Mouse (Mus musculus) stomach, embryonic 14.5 days (tissue): ENCODE data around the gene Gm3252. TPM values are rescaled to one million over a fixed set of nuclear protein-coding genes. Genes with fewer than 3 reads are reported as not detected.
"Not testable (repeated sequence)": the region's sequence is repeated elsewhere in the genome, so short reads cannot be mapped to it uniquely, and the experiment has no call there.

Experiments
- ATAC-seq: fragments of 200-750 bp; cut with Nextera tagmentation; 2 replicates; pipeline ENCODE4 v1.8.0; 2017; ENCODE audit warnings: low read depth, moderate TSS enrichment; ENCODE audit not compliant: insufficient number of reproducible peaks, insufficient read depth, low FRiP score
- H3K27ac ChIP-seq: fragments of 300-500 bp; sonication (generic); 2 replicates; pipeline ENCODE4 v1.5.1; 2014; ENCODE audit warnings: mild to moderate bottlenecking, low read length, moderate library complexity, mixed read lengths
- H3K27me3 ChIP-seq: fragments of 300-500 bp; sonication (generic); 2 replicates; pipeline ENCODE4 v1.6.1; 2014; ENCODE audit warnings: low read length, control low read depth, mixed read lengths; ENCODE audit not compliant: control insufficient read depth, insufficient read depth
- H3K36me3 ChIP-seq: fragments of 300-500 bp; sonication (generic); 2 replicates; pipeline ENCODE4 v1.6.1; 2014; ENCODE audit warnings: mild to moderate bottlenecking, control low read depth, low read length, moderate library complexity, mixed read lengths; ENCODE audit not compliant: control insufficient read depth, insufficient read depth
- H3K4me1 ChIP-seq: fragments of 300-500 bp; sonication (generic); 2 replicates; pipeline ENCODE4 v1.6.1; 2014; ENCODE audit warnings: low read length, control low read depth, mixed read lengths; ENCODE audit not compliant: control insufficient read depth, insufficient read depth
- H3K4me2 ChIP-seq: fragments of 300-500 bp; sonication (generic); replicated peaks from 2 replicates; pipeline ENCODE4 v1.6.1; 2014; ENCODE audit warnings: low read depth, low read length, control low read depth
- H3K4me3 ChIP-seq: fragments of 300-500 bp; sonication (generic); 2 replicates; pipeline ENCODE4 v1.5.1; 2014; ENCODE audit warnings: low read depth, low read length, control low read depth
- H3K9ac ChIP-seq: fragments of 300-500 bp; sonication (generic); replicated peaks from 2 replicates; pipeline ENCODE4 v1.6.1; 2014; ENCODE audit warnings: low read depth, mild to moderate bottlenecking, control low read depth, low read length, moderate library complexity, mixed read lengths
- H3K9me3 ChIP-seq: fragments of 300-500 bp; sonication (generic); 2 replicates; pipeline ENCODE4 v1.6.1; 2016; ENCODE audit warnings: low read depth, low read length, control low read depth; ENCODE audit not compliant: control insufficient read depth
- WGBS: fragments of 180-500 bp; shearing (Covaris S2); extraction: QIAGEN DNeasy Blood & Tissue Kit; methylation state at CpG from one replicate; pipeline ENCODE4 v1.1.7; 2014; 5-methylcytosine and 5-hydroxymethylcytosine counted together
- polyA plus RNA-seq: library from polyadenylated mRNA; unstranded; fragments of >200 nt; fragmentation: Nextera tagmentation; extraction: Ambion mirVana; gene quantifications from 2 replicates; pipeline ENCODE4 v1.2.1, GENCODE M21; 2014

The Gm3252 gene
- polyA plus RNA-seq: 0.27 TPM in 1 of 2 replicates, not detected in the other

DNA sequence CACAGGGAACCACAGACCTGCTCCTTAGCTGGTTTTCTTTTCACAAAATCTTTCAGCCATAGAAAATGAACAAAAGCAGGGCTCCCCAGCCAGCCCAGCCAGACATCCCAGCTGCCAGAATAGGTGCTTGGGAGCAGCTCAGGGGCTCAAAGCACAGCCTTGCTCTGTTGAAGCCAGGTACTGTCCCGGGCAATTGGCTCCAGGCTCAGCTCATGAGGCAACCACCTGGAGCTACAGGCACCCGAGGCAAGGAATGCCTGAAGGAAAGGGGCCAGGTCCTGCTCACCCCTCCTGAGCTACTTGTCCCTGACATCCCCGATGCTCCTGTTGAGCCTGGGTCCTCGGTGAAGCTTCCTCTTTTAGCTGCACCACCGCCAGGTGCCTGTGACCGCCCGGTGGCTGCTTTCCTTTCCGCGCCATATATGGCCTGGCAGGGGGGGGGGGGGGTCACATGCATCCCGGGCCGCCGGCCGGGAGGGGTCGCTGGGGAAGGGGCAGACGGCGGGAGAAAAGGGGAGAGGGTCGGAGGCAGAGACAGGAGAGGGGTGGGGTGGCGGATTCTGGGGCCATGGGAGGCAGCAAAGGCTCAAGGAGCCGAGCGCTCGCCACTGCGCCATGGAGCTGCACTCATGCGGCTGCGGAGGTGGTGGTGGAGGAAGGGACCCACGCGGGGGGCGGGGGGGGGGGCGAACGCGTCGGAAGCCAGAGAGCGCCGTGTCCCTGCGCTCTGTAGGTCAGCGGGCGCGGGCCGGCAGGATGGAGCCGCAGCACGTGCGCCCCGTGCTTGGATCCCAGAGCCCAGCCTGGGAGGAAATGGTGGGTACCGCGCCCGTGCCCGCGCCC is at the start of gene Gm3252:
Gene Gm3252, plus strand, starts transcription at position 738 of the 843 bp plus-strand sequence.
- H3K4me1 ChIP-seq, ATAC-seq, H3K27ac ChIP-seq, H3K36me3 ChIP-seq, H3K9ac ChIP-seq, H3K9me3 ChIP-seq, H3K4me3 ChIP-seq, H3K27me3 ChIP-seq: not testable (repeated sequence)
- WGBS: 4% methylated on average over 10 of the region's 47 CpGs
- peak within 1 kb of the TSS; percentile 32; the same call in 1 of the 2 replicates for H3K4me2 ChIP-seq

- not testable (repeated sequence) for H3K4me3 ChIP-seq, H3K9me3 ChIP-seq, ATAC-seq, H3K27me3 ChIP-seq, H3K9ac ChIP-seq, H3K36me3 ChIP-seq, H3K4me2 ChIP-seq, H3K27ac ChIP-seq, H3K4me1 ChIP-seq
- 84% methylated on average over 1 of the region's 2 CpGs for WGBS
Observed at GRCm38 (mm10) chr14:4708938-4709337, 17.6 kb upstream of the Gm3252 start, which contains the start of gene Gm7876. Gene Gm7876, plus strand, starts transcription at chr14:4709238.

DNA sequence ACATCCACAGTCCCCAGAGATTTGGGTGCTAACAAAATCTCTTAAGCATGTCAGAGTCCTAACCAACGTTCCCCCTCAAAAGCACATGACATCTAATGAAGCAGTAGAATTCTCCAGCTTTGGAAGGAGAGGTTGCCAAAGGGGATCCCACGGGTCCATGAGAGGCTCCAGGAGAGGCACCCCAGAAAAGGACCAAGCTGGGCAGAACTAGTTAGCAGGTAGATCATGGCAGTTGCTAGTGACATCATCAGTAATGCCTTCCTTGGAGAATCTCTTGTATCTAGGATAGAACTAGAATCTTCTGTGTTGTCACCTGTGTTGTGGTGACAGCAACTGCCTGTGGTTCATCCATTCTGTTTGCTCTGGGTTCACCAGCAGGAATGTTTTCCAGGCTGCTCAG is 49.5 kb downstream of the Gm3252 start, which contains the start of gene Gm9602:
Gene Gm9602, plus strand, starts transcription at position 301 of the 400 bp plus-strand sequence.
- not testable (repeated sequence) for H3K9me3 ChIP-seq, ATAC-seq, H3K9ac ChIP-seq, H3K4me3 ChIP-seq, H3K36me3 ChIP-seq, H3K27ac ChIP-seq, H3K4me2 ChIP-seq, H3K4me1 ChIP-seq, H3K27me3 ChIP-seq
- WGBS: no CpG with 5 or more reads among the region's 2 CpGs

Other genes with a start within 250 kb of the Gm3252 start
- not detected in 2 replicates for gene Gm3182, start 245.0 kb upstream of the Gm3252 start, polyA plus RNA-seq
- gene Gm3047, start 171.4 kb upstream of the Gm3252 start, polyA plus RNA-seq: not detected in 2 replicates
- gene Gm8159, start 94.4 kb upstream of the Gm3252 start, polyA plus RNA-seq: not detected in 2 replicates
- gene Gm3239, start 62.6 kb upstream of the Gm3252 start, polyA plus RNA-seq: not detected in 2 replicates
- gene Gm7876, start 17.5 kb upstream of the Gm3252 start, polyA plus RNA-seq: not detected in 2 replicates
- not detected in 2 replicates for gene Gm9602, start 49.6 kb downstream of the Gm3252 start, polyA plus RNA-seq
- gene Gm3269, start 111.3 kb downstream of the Gm3252 start, polyA plus RNA-seq: not detected in 2 replicates
- 0.52 TPM in 1 of 2 replicates, not detected in the other for gene Gm3264, start 128.8 kb downstream of the Gm3252 start, polyA plus RNA-seq
- not detected in 2 replicates for gene Gm3278, start 165.6 kb downstream of the Gm3252 start, polyA plus RNA-seq